Mouse (Mus musculus): ENCODE data around the gene Letmd1. TPM values are rescaled to one million over a fixed set of nuclear protein-coding genes. Genes with fewer than 3 reads are reported as not detected.
A peak's percentile ranks its signal among the peaks of the same experiment; 100 is the strongest.
"Not testable (repeated sequence)": the region's sequence is repeated elsewhere in the genome, so short reads cannot be mapped to it uniquely, and the experiment has no call there.

Gene Letmd1
- total RNA-seq, 4 experiments from 2014 or later = 6.6 to 7.9 (median 7.0) TPM

DNA sequence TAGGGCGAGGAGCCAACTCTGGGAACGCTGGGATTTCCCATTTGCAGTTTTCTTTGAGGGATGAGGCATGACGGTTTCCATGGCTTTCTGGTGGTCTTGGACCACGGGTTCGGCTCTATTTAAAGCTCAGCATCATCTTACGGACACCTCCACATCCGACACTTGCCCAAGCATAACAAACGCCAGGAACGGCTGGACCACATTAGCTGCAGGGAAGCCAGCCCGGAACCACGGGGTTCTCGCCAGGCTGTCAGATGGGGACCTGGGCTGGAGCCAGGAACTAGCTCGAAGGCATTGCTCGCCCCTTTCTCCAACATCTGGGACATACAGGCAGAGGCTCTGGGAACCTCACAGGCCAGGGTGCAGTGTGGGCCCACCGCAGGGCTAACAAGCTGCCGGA is 17.6 kb upstream of the Letmd1 start:
- DNase-seq (ENCODE audit: low spot score in 2 of 2) = peak; percentile 58 to 75

DNA sequence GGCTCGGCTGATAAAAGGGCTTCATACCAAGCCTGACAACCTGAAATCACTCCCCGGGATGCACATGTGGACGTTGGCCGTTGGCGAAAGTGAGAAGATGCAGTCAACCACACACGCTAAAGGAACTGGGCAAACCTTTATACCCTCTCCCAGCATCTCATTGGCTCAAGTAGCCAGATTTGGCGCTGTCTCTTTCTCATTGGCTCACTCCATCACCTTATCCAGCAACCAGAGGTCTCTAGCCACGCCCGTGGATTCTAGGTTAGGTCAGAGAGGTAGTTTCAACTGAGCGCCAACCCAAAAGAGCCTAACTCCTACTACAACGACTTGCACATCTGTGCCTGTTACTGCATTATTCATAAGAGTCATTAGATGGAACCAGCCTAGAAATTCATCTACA is 16.3 kb upstream of the Letmd1 start:
- DNase-seq (ENCODE audit: low spot score in 2 of 2) = no peak

DNA sequence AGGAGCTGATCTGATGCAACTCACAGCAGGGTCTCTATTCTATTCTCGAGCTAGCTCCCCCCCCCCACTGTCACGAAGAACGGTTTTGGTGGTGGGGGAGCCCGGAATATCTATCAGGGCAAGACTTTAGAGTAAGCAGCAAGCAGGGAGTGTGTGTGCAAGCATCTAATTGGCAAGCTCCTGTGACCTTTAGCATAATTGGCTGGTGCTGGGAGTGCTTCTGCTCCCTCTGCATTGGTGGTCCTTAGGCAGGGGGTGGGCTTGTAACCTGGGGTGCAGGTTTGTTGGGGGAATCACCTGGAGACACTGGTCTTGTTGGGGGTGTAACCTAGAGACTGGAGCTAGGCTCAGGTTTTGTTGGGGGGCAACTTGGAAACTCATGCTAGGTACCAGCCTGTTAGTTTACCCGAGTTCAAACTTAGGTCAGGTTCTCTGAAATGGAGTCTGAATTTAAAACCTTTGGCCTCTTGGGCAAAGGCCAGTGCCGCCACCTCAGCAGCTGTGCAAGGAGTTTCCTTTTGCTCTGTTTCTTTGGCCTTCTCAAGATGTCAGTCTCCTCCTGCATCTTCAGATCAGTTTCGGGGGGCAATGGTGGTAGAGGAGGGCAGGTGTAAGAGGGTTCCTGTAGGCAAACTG is 12.3 kb upstream of the Letmd1 start:
- DNase-seq (ENCODE audit: low spot score in 2 of 2) = peak in 1 of 2 experiments; percentile 30

DNA sequence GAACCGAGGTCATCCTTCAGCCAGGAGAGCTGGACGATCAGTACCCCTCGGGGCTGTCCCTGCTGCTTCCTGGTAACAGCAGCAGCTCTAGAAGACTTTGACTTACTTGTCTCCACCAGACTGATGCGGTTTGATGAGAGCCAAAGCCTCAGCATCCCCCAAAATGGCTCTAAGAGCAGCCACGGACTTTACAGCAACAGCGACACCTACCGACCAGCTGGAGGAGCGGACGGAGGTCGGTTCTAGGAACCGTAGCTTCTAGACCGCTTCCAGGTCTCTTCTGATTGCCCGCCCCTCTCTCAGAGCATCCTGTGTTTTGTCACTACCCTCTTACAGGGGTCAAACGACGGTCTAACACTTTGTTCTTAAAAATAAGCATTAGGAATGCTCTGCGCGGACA is 11.5 kb upstream of the Letmd1 start:
- peak in 1 of 2 experiments; percentile 29 for DNase-seq (ENCODE audit: low spot score in 2 of 2)

DNA sequence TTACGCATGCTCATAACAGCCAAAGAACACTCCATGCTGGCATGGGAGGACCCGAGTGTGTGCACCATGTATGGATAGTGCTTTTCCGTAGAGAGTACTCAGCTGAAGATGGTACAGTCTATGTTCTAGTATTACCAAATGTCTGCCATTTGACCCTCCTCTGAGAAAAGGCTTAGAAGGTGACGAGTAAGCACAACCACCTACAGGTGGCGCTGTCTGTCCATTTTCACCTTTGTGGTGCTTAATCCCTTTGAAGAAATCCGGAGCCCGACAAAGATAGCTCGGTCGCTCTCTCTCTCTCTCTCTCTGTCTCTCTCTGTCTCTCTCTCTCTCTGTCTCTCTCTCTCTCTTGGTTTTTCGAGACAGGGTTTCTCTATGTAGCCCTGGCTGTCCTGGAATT is 10.8 kb upstream of the Letmd1 start:
- no peak for DNase-seq (ENCODE audit: low spot score in 2 of 2)

DNA sequence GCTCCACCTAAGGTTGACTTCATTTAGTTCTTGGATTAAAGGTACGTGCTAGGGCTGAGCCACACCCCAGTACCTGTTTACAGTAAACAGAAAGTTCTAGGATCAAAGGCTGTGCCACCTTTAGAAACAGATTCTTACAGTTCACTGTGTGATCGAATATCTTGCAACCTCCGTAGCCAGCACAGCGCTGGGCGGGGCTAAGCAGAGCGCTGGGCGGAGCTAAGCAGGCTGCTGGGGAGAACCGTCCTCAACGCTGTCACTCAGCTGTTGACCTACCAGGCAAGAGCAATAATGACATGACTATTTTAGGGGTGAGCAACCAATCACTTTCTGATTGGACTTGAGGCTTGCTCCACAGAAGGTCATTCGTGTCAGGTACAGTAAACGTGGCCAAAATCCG is 7.9 kb upstream of the Letmd1 start:
- no peak for DNase-seq (ENCODE audit: low spot score in 2 of 2)

DNA sequence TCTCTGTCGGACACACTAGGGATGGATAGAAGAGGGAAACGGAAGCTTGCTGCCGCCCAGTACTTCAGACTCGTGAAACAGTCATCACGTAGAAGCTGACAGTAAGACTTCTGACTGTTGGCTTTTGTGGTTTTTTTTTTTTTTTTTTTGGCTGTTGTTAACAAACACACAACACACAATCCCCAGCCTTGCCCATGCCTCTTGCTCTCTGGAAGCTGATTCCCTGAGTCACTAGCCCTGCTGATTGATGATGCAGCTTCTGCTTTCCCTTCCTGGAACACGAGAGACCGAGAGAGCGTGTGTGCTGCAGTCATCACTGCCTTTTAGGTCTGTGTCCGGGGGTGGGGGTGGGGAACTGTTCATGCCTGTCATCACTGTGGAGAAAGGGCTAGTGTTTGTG is 7.2 kb upstream of the Letmd1 start:
- no peak for DNase-seq (ENCODE audit: low spot score in 2 of 2)

DNA sequence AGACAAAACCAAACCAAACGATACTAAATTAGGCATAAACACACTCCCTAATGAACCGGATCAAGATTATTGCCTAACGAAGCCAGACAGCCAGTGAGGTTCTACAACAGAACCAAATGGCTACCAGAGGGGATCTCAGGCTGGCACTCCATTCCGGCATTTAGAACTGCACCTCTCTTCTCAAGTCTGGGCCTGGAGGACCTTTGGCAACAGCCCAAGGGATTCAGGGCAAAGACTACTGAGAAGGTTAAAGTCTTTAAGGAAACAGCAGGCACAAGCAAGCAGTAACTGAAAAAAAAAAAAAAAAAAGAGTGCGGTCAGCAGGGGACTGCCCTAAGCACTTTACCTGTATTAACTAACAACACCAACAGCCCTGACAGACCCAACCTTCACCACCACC is 6.7 kb upstream of the Letmd1 start:
- DNase-seq (ENCODE audit: low spot score in 2 of 2) = no peak

DNA sequence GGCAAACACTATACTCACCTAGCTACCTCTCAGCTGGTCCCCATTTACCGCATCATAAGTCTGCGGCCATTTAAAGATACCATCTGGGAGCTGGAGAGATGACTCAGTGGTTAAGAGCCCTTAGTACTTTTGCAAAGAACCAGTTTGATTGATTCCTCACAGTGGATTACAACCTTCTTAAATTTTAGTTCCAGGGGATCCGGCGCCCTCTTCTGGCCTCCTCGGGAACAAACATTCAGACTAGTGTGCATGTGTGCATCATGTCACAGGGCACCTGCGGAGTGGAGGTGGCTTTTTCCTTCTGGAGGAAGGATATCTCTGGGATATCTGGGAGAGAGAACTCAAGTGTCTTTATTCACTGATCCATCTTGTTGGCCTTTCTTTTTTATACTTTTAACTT is 5.1 kb upstream of the Letmd1 start:
- peak; percentile 52 to 63 for DNase-seq (ENCODE audit: low spot score in 2 of 2)

DNA sequence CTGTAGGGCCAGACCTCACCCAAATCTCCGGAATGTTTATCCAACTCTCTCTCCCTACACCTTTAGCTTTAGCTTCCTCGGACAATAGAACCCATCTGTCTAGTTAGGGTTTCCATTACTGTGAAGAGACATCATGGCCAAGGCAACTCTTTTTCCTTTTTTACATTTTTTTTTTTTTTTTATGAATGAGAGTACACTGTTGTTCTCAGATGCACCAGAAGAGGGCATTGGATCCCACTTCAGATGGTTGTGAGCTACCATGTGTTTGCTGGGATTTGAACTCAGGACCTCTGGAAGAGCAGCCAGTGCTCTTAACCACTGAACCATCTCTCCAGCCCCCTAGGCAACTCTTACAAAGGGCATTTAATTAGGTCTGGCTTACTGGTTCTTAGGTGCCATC is 3.4 kb upstream of the Letmd1 start:
- no peak for DNase-seq (ENCODE audit: low spot score in 2 of 2)

DNA sequence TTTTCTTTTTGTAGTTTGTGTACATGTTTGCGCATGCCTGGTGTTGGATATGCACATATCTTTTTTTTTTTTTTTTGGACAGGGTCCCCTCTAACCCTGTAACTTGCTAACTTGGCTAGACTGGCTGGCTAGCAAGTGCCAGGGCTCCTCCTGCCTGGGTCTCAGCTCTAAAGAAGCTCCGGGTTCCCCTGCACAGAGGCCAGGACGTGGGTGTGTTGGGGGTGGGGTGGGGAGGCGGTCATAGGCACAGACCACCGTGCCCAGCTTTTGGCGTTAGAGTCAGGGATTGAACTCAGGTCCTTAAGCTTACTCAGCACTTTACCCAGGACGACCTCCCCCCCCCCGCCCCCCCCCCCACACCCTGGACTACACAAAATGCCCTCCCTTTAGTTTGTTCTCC is 1.1 kb upstream of the Letmd1 start:
- DNase-seq (ENCODE audit: low spot score in 2 of 2) = no peak

DNA sequence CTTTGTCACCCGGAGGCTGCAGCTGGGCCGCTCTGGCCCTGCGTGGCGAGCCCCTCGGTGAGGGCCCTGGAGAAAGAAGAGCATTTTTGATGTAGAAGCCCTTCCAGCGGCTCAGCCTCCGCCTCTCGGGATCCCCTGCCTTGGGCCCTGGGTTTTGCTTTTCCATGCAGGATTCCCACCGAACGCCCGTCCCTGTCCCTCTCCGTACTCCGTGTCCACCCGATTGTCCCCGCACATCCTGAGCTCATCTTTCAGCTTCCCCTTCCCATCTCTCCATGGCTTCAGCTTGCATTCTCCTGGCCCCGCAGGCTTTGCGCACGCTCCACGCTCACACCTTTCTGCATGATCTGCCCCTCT is 344 bp downstream of the Letmd1 start:
- no peak for DNase-seq (ENCODE audit: low spot score in 2 of 2)

DNA sequence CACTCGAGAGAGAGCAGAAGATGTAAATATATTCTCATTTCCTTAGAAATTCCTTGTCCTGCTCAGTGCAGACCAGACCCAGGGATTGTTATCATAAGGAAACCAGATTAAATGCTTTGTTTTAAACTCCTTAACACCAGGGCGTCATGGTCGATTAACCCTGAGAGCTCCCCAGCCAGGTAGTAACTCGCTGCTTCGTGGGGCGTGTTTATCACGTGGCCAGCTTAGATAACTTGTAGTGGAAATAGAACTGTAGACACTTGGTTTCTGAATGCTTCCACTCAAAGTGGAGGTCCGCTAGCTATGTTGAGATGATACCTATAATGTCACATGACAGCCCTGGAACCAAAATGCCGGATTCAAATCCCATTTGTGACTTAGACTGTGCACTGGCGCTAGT is 1.2 kb downstream of the Letmd1 start:
- no peak for DNase-seq (ENCODE audit: low spot score in 2 of 2)

DNA sequence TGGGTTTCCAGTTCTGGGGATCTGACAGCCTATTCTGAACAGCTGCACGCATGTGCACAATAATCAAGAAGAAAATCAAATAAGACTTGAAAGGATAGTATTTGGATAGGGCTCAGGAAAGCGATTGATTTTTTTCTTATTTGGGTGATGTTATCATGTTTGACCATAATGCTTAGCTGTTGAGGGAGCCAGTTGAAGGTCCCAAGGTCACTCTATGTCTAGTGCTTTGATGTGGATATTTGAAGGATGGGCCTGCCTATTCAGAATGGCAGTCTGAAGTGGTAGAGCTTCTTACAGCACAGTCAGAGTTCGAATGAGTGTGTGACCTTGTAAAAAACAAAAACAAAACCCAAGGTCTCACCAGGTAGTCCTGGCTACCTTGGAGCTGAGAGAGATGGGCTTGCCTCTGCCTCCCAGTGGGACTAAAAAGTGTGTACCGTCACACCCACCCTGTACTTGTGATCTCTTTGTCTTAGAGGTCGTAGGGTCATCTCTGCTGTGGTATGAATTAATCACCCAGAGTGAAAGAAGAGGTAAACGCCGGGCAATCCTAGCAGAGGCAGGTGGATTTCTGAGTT is 5.2 kb downstream of the Letmd1 start:
- no peak for DNase-seq (ENCODE audit: low spot score in 2 of 2)

DNA sequence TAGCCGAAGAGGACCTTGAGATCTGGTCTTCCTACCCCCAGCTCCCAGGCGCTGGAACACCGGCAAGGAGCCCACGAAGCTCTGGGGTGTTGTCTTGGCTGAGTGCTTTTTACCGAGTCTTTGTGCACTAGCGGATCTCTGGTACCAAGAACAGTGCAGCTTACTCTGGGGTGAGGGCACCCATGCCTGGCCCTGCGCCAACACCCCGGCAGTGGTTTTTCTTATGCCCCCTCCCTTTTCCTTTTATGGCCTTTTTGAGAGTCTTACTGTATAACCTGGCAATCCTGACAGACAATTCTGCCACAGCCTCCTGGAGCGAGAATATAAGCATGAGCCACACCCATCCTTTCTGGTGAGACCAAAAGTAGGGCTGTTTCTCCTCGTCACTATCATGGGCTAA is 9.5 kb downstream of the Letmd1 start:
- no peak for DNase-seq (ENCODE audit: low spot score in 2 of 2)

DNA sequence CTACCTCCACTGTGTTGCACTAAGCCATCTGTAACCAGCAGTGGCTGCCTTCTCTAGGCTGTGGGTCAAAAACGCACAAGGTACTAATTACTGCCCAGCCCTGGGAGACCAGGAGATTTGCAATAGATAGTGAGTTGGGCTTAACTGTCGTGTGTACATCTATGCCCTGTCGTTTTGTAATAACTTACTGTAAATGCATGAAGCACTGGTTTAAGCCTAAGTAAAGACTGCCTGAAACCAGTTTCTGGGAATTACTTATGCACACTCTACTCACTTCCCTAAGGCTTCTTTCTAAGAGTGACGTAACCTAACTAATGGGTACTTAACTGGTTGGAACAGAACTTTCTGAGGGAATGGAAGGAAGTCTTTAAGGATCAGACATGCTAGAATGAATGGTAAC is 10.1 kb downstream of the Letmd1 start:
- DNase-seq (ENCODE audit: low spot score in 2 of 2) = no peak

DNA sequence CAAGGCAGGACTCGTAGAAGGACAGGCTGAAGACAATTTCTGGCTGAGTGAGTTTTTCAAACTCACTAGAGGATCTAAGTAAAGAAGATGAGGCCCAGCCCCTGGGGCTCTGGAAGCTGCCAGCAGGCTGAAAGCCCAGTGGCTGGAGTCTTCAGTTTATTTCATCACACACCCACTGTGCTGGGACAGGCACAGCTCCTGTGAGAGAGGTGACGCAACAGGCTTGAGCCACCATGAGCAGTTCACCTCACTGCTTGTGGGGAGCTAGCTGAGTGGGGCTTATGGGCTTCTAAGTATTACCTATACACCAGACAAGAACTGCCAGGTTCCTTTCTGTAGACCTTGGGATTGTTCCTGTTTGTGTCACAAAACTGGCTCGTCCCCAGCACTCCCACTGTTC is 16.8 kb downstream of the Letmd1 start:
- DNase-seq (ENCODE audit: low spot score in 2 of 2) = peak in 1 of 2 experiments; percentile 30

DNA sequence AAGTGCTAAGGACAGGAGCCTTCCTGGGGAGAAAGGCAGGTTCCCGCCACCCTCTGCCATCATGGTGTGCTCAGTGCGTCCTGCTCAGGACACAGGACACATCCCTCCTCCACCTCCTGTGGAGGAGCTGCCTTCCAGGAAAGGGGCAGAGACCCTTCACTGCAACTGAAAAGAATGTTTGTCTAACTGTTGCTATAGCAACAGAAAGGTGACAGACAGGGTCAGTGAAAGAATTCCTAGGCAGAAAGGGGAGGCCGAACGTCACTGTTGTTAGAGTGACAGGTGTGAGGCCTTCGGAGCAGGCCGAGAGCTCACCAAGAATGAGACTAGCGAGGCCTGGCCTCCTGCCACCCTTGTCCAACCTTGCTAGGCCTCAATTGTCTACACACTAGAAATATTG is 17.6 kb downstream of the Letmd1 start:
- no peak for DNase-seq (ENCODE audit: low spot score in 2 of 2)

DNA sequence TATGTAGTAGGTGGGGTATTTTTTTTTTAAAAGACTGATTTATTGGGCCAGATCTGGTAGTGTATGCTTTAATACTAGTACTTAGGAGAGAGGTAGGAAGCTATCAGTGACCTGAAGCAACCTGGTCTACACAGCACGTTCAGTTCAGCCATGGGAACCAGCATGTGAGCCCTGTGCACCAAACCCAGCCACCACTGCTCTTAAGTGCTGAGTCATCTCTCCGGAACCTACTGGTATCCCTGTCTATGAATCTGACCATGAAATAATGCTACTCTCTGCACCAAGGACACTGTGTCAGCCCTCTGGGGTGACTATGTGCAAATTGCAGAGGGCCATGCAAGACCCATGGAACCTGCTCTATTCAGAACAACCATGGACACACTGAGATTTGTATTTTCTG is 18.2 kb downstream of the Letmd1 start:
- DNase-seq (ENCODE audit: low spot score in 2 of 2) = no peak

DNA sequence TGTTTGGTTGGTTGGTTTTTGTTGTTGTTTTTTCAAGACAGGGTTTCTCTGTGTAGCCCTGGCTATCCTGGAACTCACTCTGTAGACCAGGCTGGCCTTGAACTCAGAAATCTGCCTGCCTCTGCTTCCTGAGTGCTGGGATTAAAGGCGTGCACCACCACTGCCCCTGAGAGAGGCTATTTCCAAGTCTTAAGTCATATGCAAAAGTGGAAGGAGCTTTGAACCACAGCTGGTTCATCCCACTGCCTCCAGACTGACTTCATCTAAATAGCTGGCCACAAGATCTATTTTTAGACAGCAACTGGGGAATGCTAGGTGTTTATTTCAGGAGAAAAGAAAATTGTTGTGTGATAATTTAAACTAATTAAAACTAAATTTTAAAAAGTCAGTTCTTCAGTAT is 19.5 kb downstream of the Letmd1 start:
- not testable (repeated sequence) for DNase-seq (ENCODE audit: low spot score in 2 of 2)

DNA sequence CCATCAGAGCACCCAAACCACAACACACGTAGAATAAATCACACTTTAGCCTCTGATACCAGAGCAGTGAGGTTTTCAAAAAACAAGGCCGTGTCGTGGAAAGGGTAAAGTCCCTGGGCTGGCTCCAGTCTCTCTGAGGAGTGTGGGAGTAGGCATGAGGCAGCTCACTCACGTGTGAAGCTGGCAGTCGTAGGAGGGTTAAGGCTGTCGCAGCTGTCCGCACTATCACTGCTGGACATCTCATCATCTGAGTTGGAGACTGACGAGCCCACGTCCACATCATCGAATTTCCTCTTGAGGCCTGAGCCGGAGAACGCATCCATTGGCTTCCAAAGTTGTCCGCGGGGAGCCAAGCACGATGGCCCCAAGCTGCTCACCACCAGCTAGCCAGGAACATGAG is 20.4 kb downstream of the Letmd1 start:
- no peak for DNase-seq (ENCODE audit: low spot score in 2 of 2)

DNA sequence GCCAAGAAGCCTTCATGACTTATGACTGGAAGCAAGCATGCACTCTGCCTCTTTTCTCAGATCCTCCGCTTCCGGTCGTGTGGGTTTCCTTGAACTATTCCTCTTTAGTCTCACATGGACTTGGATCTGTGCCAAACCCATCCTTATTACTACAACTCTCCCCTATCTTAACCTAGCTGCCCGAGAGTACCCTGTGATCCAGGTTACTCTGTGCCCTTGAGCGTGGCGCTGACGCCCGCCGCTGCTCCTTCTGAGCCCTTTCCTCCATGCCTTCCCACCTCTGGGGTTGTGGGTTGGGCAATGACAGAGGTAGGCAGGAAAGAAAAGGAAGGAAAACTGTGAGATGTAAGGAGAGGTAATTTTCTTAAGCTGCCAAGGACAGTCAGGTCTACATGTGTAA is 23.1 kb downstream of the Letmd1 start:
- DNase-seq (ENCODE audit: low spot score in 2 of 2) = no peak

DNA sequence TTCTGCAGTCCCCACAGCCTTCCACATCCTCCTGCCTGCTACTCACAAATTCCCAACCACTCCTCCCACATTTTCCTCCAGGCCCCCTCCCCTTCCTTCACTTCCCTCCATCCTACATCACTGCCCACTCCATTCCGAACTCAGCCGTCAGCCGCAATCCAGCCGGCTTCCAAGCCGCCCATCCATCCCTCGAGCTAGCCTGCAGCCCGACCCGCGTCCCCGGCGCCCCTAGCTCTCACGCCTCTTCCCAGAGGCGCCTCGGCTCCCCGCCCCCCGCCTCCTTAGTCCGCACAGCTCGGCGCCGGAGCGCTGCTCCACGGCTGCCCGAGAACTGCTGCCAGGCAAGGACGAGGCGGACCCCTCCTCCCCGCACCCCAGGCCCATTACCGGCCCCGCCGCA is 25.8 kb downstream of the Letmd1 start:
- DNase-seq (ENCODE audit: low spot score in 2 of 2) = no peak

DNA sequence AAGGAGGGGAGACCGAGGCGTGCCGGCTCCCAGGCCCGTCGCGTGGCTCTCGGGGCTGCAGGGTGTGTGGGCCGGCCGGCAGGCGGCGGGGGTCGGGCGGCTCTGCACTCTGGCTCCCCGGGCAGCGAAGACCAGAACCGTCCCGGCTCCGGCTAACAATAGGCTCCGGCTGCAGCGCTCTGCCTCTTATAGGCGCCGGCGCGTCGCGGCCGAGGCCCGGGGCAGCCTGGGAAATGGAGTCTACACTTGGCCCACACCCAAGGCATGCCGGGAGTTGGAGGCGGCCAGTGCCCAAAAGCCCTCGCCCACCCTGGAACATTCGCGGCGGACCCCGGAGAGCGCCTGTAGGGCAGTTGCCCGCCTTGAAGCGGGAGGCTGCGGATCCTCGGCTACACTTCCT is 26.3 kb downstream of the Letmd1 start, which contains the start of gene Csrnp2:
TSS of gene Csrnp2 (minus strand) at position 387 of the 400 bp plus-strand sequence.
- DNase-seq (ENCODE audit: low spot score in 2 of 2) = peak; percentile 82 to 87
